Mouse (Mus musculus) embryo, embryonic 10.5 days (tissue): Measurements from ENCODE around the gene Naf1.
A peak's percentile ranks its signal among the peaks of the same experiment; 100 is the strongest.

Experiments used
- DNase-seq: peaks from one replicate; pipeline ENCODE4 v3.0.0-alpha.2; 2015; ENCODE audit warnings: low spot score

Gene Naf1

GRCm38 (mm10) chr8:66860023-66860422 is at the start of gene Naf1:
Gene Naf1, plus strand, starts transcription at chr8:66860217.
- peak; percentile 99 for DNase-seq

- peak; percentile 64 for DNase-seq
These were observed 1.0 kb downstream of the Naf1 start for GRCm38 (mm10) chr8:66860921-66861588.

- no peak for DNase-seq
These were observed 1.8 kb downstream of the Naf1 start for GRCm38 (mm10) chr8:66861589-66862500.

GRCm38 (mm10) chr8:66863761-66864160 is 3.7 kb downstream of the Naf1 start:
- DNase-seq: no peak

GRCm38 (mm10) chr8:66865120-66865519 is 5.1 kb downstream of the Naf1 start:
- no peak for DNase-seq

GRCm38 (mm10) chr8:66867679-66868078 is 7.7 kb downstream of the Naf1 start:
- DNase-seq: no peak

GRCm38 (mm10) chr8:66869211-66869932 is 9.4 kb downstream of the Naf1 start:
- DNase-seq: no peak

GRCm38 (mm10) chr8:66883866-66884265 is 23.8 kb downstream of the Naf1 start:
- DNase-seq: no peak

GRCm38 (mm10) chr8:66891879-66892278 is 31.9 kb downstream of the Naf1 start:
- DNase-seq: no peak

- no peak for DNase-seq
These were observed 45.0 kb downstream of the Naf1 start for GRCm38 (mm10) chr8:66905000-66905399.

GRCm38 (mm10) chr8:66905557-66905956 is 45.5 kb downstream of the Naf1 start:
- DNase-seq: no peak

GRCm38 (mm10) chr8:66906116-66906515 is 46.1 kb downstream of the Naf1 start:
- no peak for DNase-seq

GRCm38 (mm10) chr8:66910684-66911083 is 50.7 kb downstream of the Naf1 start:
- no peak for DNase-seq

- DNase-seq: peak; percentile 30
These were observed 53.9 kb downstream of the Naf1 start for GRCm38 (mm10) chr8:66913616-66914536.

GRCm38 (mm10) chr8:66916056-66916455 is 56.0 kb downstream of the Naf1 start:
- DNase-seq: no peak

- no peak for DNase-seq
These were observed 57.9 kb downstream of the Naf1 start for GRCm38 (mm10) chr8:66917695-66918467.

GRCm38 (mm10) chr8:66918471-66918870 is 58.5 kb downstream of the Naf1 start:
- DNase-seq: no peak

- DNase-seq: no peak
These were observed 73.7 kb downstream of the Naf1 start for GRCm38 (mm10) chr8:66933746-66934145.

- no peak for DNase-seq
These were observed 76.2 kb downstream of the Naf1 start for GRCm38 (mm10) chr8:66936236-66936635.
